In genomic region chr5:119350325-119350915, GRCm38 (mm10) we compare ENCODE assay signal across 28 mouse cellular contexts.
DNase-seq lines count a peak whose midpoint lies in the region; ATAC-seq and TF ChIP-seq lines count a peak whose summit lies in the region.
"Had no signal": no experiment of that assay in that cellular context is flagged by ENCODE, and none has a peak within 500 bp of the region (broad histone marks: within the 10 kb centered on the region; RNA-seq: fewer than 3 reads in every experiment).

No protein-coding gene starts in this region.

- 24% methylated on average over 8 of the region's 8 CpGs for WGBS in kidney, postnatal 0 days
- WGBS in kidney, adult 2 months = 34% methylated on average over 8 of the region's 8 CpGs
- 18% methylated on average over 8 of the region's 8 CpGs for WGBS in limb, embryonic 13.5 days

- DNase-seq in kidney, postnatal 0 days (ENCODE audit: low spot score) = peak; percentile 18
- DNase-seq in kidney, adult 2 months = no peak
- DNase-seq in urinary bladder, postnatal 14 days (ENCODE audit: low spot score) = peak; percentile 18
- DNase-seq in urinary bladder, postnatal 25 days (ENCODE audit: low spot score) = no peak
- DNase-seq in lung, postnatal 25 days (ENCODE audit: low spot score) = no peak
- no peak for DNase-seq in gastrocnemius, adult 2 months
- DNase-seq: adrenal gland, adult 8-10 months; cerebellum, adult 11-12 months; cerebellum, postnatal 10 days; gastrocnemius, postnatal 25 days; heart, postnatal 36 days; kidney, adult 9 months; lung, embryonic 14.5 days; lung, postnatal 36 days had no signal

- H3K9me3 ChIP-seq in kidney, postnatal 0 days (replicated peaks; ENCODE audit: low read length) = no peaks in the 10 kb centered on the region
- H3K9me3 ChIP-seq in limb, embryonic 13.5 days = no peaks in the 10 kb centered on the region
- H3K9me3 ChIP-seq: heart, embryonic 15.5 days; hindbrain, embryonic 13.5 days; limb, embryonic 15.5 days; midbrain, embryonic 10.5 days had no signal

- ATAC-seq in kidney, postnatal 0 days (replicated peaks; ENCODE audit: low FRiP score, low read depth) = no peak
- peak; percentile 61 for ATAC-seq in limb, embryonic 13.5 days (ENCODE audit: low FRiP score, low read depth)
- ATAC-seq: forebrain, embryonic 14.5 days; inflammation-experienced regulatory T-cells, adult 6 months; midbrain, embryonic 16.5 days; Patski had no signal

- H3K4me3 ChIP-seq in kidney, postnatal 0 days (replicated peaks; ENCODE audit: low read depth, low read length) = no peak overlapping the region
- no peak overlapping the region for H3K4me3 ChIP-seq in kidney, adult 2 months (ENCODE audit: insufficient read depth, low read depth, low read length)
- H3K4me3 ChIP-seq in limb, embryonic 13.5 days = no peak overlapping the region
- no peak overlapping the region for H3K4me3 ChIP-seq in gastrocnemius, adult 2 months
- H3K4me3 ChIP-seq: heart, embryonic 15.5 days; hindbrain, embryonic 13.5 days; layer of hippocampus, adult 2 months; limb, embryonic 15.5 days; midbrain, embryonic 10.5 days; myocyte had no signal

- no peak for TF ChIP-seq POLR2A in kidney, adult 2 months (IDR thresholded peaks at IDR 0.05; ENCODE audit: low read depth, low read length)

- H3K4me1 ChIP-seq in kidney, postnatal 0 days (replicated peaks; ENCODE audit: insufficient read depth, low read length) = no peaks in the 10 kb centered on the region
- H3K4me1 ChIP-seq in kidney, adult 2 months (ENCODE audit: control insufficient read depth, insufficient read depth, low read length) = no peaks in the 10 kb centered on the region
- H3K4me1 ChIP-seq in limb, embryonic 13.5 days = peaks cover 10% of the 10 kb centered on the region; the same call in 1 of the 2 replicates
- H3K4me1 ChIP-seq: limb, embryonic 15.5 days had no signal

- H3K9ac ChIP-seq in kidney, postnatal 0 days (ENCODE audit: low read depth, low read length) = no peak overlapping the region
- no peak overlapping the region for H3K9ac ChIP-seq in limb, embryonic 13.5 days
- H3K9ac ChIP-seq: heart, embryonic 15.5 days; hindbrain, embryonic 13.5 days; limb, embryonic 15.5 days; liver, embryonic 14.5 days; lung, embryonic 14.5 days had no signal

- no peak overlapping the region for H3K4me2 ChIP-seq in kidney, postnatal 0 days (ENCODE audit: low read length)
- no peak overlapping the region for H3K4me2 ChIP-seq in limb, embryonic 13.5 days (replicated peaks)
- H3K4me2 ChIP-seq: heart, embryonic 15.5 days; hindbrain, embryonic 13.5 days; limb, embryonic 15.5 days; lung, embryonic 14.5 days had no signal

- TF ChIP-seq CTCF in kidney, postnatal 0 days (IDR thresholded peaks at IDR 0.05; ENCODE audit: low read depth) = no peak
- TF ChIP-seq CTCF in kidney, adult 2 months (conservative IDR thresholded peaks at IDR 0.05; ENCODE audit: insufficient read depth, insufficient read length, low read depth, low read length) = no peak
- no peak for TF ChIP-seq CTCF in gastrocnemius, adult 2 months (IDR thresholded peaks at IDR 0.05)

- intact Hi-C loops in gastrocnemius, adult 2 months (cut with DNase I) = no loop called here

- no peak overlapping the region for H3K27ac ChIP-seq in kidney, postnatal 0 days
- no peak overlapping the region for H3K27ac ChIP-seq in kidney, adult 2 months (ENCODE audit: insufficient read depth, low read depth, low read length)
- H3K27ac ChIP-seq in limb, embryonic 13.5 days = no peak overlapping the region
- H3K27ac ChIP-seq in gastrocnemius, adult 2 months = no peak overlapping the region
- H3K27ac ChIP-seq: heart, embryonic 15.5 days; hindbrain, embryonic 13.5 days; layer of hippocampus, adult 2 months; limb, embryonic 15.5 days; liver, embryonic 14.5 days; midbrain, embryonic 10.5 days had no signal

- no peaks in the 10 kb centered on the region for H3K36me3 ChIP-seq in kidney, postnatal 0 days (ENCODE audit: insufficient read depth, low read length)
- H3K36me3 ChIP-seq in kidney, adult 2 months (ENCODE audit: control insufficient read depth, insufficient read depth, low read length) = no peaks in the 10 kb centered on the region
- no peaks in the 10 kb centered on the region for H3K36me3 ChIP-seq in limb, embryonic 13.5 days
- H3K36me3 ChIP-seq: G1E; heart, embryonic 15.5 days; hindbrain, embryonic 13.5 days; limb, embryonic 15.5 days; midbrain, embryonic 10.5 days had no signal

- H3K27me3 ChIP-seq in kidney, postnatal 0 days (ENCODE audit: insufficient read depth, low read length) = no peaks in the 10 kb centered on the region
- no peaks in the 10 kb centered on the region for H3K27me3 ChIP-seq in kidney, adult 2 months (replicated peaks; ENCODE audit: control insufficient read depth, insufficient read depth, low read length)
- peaks cover 83% of the 10 kb centered on the region for H3K27me3 ChIP-seq in limb, embryonic 13.5 days
- H3K27me3 ChIP-seq: CH12.LX, Patski had no signal

Comparison
In these comparisons a context has a peak if more than half of its experiments do, and no peak if none do; other contexts are left out.
1. DNase-seq: peak in kidney, postnatal 0 days (single experiment) and urinary bladder, postnatal 14 days (single experiment); none in kidney, adult 2 months (single experiment), urinary bladder, postnatal 25 days (single experiment), lung, postnatal 25 days (single experiment) and gastrocnemius, adult 2 months (single experiment).